Mouse (Mus musculus): ENCODE measurements around the gene Paxip1. TPM values are rescaled to one million over a fixed set of nuclear protein-coding genes. Genes with fewer than 3 reads are reported as not detected.

Gene Paxip1
- total RNA-seq (2012; rRNA removed) = 48.8 and 49.3 TPM in 2 replicates

GRCm38 (mm10) chr5:27791303-27792172 is at the start of gene Paxip1:
Gene Paxip1 (minus strand): TSS chr5:27791691.
- Histone ChIP-seq H3K4me3 (ENCODE audit: insufficient read depth in 1 of 2, low read depth in 1 of 2, low read length in 2 of 2, poor library complexity in 1 of 2, severe bottlenecking in 1 of 2) (peak within 1 kb of the TSS; percentile 83 to 98), H3K27ac (ENCODE audit: insufficient read depth, low read depth, low read length, poor library complexity, severe bottlenecking) (peak within 1 kb of the TSS; percentile 88), H3K36me3 (ENCODE audit: control insufficient read depth, insufficient read depth, low read length, poor library complexity, severe bottlenecking) (peaks cover 18% of the 10 kb centered on the region), H3K9me3 (ENCODE audit: control insufficient read depth, insufficient read depth, low read depth, low read length) (no peaks in the 10 kb centered on the region), H3K4me1 (ENCODE audit: control insufficient read depth in 2 of 2, insufficient read depth in 2 of 2, low read length in 2 of 2, poor library complexity in 1 of 2) (0 out of 4 replicates have a peak, but pooled peaks cover 2% of the 10 kb centered on the region in 2 experiments), H3K9ac (ENCODE audit: insufficient read depth, low read depth, low read length, poor library complexity, severe bottlenecking) (peak within 1 kb of the TSS; percentile 96)
- DNase-seq (ENCODE audit: low read depth, low spot score) = peak; percentile 93
- TF ChIP-seq HCFC1 (IDR thresholded peaks at IDR 0.05; ENCODE audit: borderline replicate concordance, insufficient read depth, low read length) (peak; percentile 43; the same call in 1 of the 2 replicates), ZC3H11A (IDR thresholded peaks at IDR 0.05; ENCODE audit: borderline replicate concordance, low read depth, low read length) (no peak)
- in situ Hi-C loops (cut with MboI; ENCODE audit: low sequenced_read_pairs in 2 of 2, unreplicated experiment in 2 of 2) = no loop called here

- H3K36me3 ChIP-seq (ENCODE audit: control insufficient read depth, insufficient read depth, low read length, poor library complexity, severe bottlenecking) = no peaks in the 10 kb centered on the region
- no peak for DNase-seq (ENCODE audit: low read depth, low spot score)
Measured at GRCm38 (mm10) chr5:27838061-27838460, 46.6 kb upstream of the Paxip1 start.

GRCm38 (mm10) chr5:27835096-27835495 is 43.6 kb upstream of the Paxip1 start:
- Histone ChIP-seq H3K27ac (ENCODE audit: insufficient read depth, low read depth, low read length, poor library complexity, severe bottlenecking) (no peak overlapping the region), H3K4me3 (ENCODE audit: insufficient read depth in 1 of 2, low read depth in 1 of 2, low read length in 2 of 2, poor library complexity in 1 of 2, severe bottlenecking in 1 of 2) (no peak overlapping the region), H3K9ac (ENCODE audit: insufficient read depth, low read depth, low read length, poor library complexity, severe bottlenecking) (no peak overlapping the region), H3K36me3 (ENCODE audit: control insufficient read depth, insufficient read depth, low read length, poor library complexity, severe bottlenecking) (no peaks in the 10 kb centered on the region), H3K9me3 (ENCODE audit: control insufficient read depth, insufficient read depth, low read depth, low read length) (no peaks in the 10 kb centered on the region), H3K4me1 (ENCODE audit: control insufficient read depth in 2 of 2, insufficient read depth in 2 of 2, low read length in 2 of 2, poor library complexity in 1 of 2) (peaks cover 0 to 4% of the 10 kb centered on the region in 2 experiments; a peak in 1 of 4 replicates)
- TF ChIP-seq HCFC1 (IDR thresholded peaks at IDR 0.05; ENCODE audit: borderline replicate concordance, insufficient read depth, low read length) = no peak
- no peak for TF ChIP-seq ZC3H11A (IDR thresholded peaks at IDR 0.05; ENCODE audit: borderline replicate concordance, low read depth, low read length)
- no peak for TF ChIP-seq MAFK (IDR thresholded peaks at IDR 0.05; ENCODE audit: insufficient read depth, low read depth, low read length)
- TF ChIP-seq ZNF384 (IDR thresholded peaks at IDR 0.05; ENCODE audit: low read depth, low read length) = no peak
- TF ChIP-seq CHD2 (IDR thresholded peaks at IDR 0.05; ENCODE audit: low read depth, low read length) = no peak
- in situ Hi-C loops (cut with MboI; ENCODE audit: low sequenced_read_pairs in 2 of 2, unreplicated experiment in 2 of 2) = no loop called here
- no peak for DNase-seq (ENCODE audit: low read depth, low spot score)

More at GRCm38 (mm10) chr5:27838061-27838460, 46.6 kb upstream of the Paxip1 start:
- Histone ChIP-seq H3K9me3 (ENCODE audit: control insufficient read depth, insufficient read depth, low read depth, low read length) (no peaks in the 10 kb centered on the region), H3K27ac (ENCODE audit: insufficient read depth, low read depth, low read length, poor library complexity, severe bottlenecking) (no peak overlapping the region), H3K4me3 (ENCODE audit: insufficient read depth in 1 of 2, low read depth in 1 of 2, low read length in 2 of 2, poor library complexity in 1 of 2, severe bottlenecking in 1 of 2) (no peak overlapping the region), H3K4me1 (ENCODE audit: control insufficient read depth in 2 of 2, insufficient read depth in 2 of 2, low read length in 2 of 2, poor library complexity in 1 of 2) (peaks cover 0 to 10% of the 10 kb centered on the region in 2 experiments; a peak in 1 of 4 replicates), H3K9ac (ENCODE audit: insufficient read depth, low read depth, low read length, poor library complexity, severe bottlenecking) (no peak overlapping the region)
- in situ Hi-C loops (cut with MboI; ENCODE audit: low sequenced_read_pairs in 2 of 2, unreplicated experiment in 2 of 2) = no loop called here
- TF ChIP-seq MAFK (IDR thresholded peaks at IDR 0.05; ENCODE audit: insufficient read depth, low read depth, low read length) (no peak), ZNF384 (IDR thresholded peaks at IDR 0.05; ENCODE audit: low read depth, low read length) (no peak), HCFC1 (IDR thresholded peaks at IDR 0.05; ENCODE audit: borderline replicate concordance, insufficient read depth, low read length) (no peak), ZC3H11A (IDR thresholded peaks at IDR 0.05; ENCODE audit: borderline replicate concordance, low read depth, low read length) (no peak), CHD2 (IDR thresholded peaks at IDR 0.05; ENCODE audit: low read depth, low read length) (no peak)

GRCm38 (mm10) chr5:27827971-27828370 is 36.5 kb upstream of the Paxip1 start:
- H3K27ac ChIP-seq (ENCODE audit: insufficient read depth, low read depth, low read length, poor library complexity, severe bottlenecking) = no peak overlapping the region
- H3K9ac ChIP-seq (ENCODE audit: insufficient read depth, low read depth, low read length, poor library complexity, severe bottlenecking) = no peak overlapping the region
- DNase-seq (ENCODE audit: low read depth, low spot score) = no peak
- no peaks in the 10 kb centered on the region for H3K9me3 ChIP-seq (ENCODE audit: control insufficient read depth, insufficient read depth, low read depth, low read length)
- no peak for TF ChIP-seq HCFC1 (IDR thresholded peaks at IDR 0.05; ENCODE audit: borderline replicate concordance, insufficient read depth, low read length)
- TF ChIP-seq MAFK (IDR thresholded peaks at IDR 0.05; ENCODE audit: insufficient read depth, low read depth, low read length) = no peak
- TF ChIP-seq CHD2 (IDR thresholded peaks at IDR 0.05; ENCODE audit: low read depth, low read length) = no peak
- TF ChIP-seq ZC3H11A (IDR thresholded peaks at IDR 0.05; ENCODE audit: borderline replicate concordance, low read depth, low read length) = no peak
- no peak for TF ChIP-seq ZNF384 (IDR thresholded peaks at IDR 0.05; ENCODE audit: low read depth, low read length)
- no peaks in the 10 kb centered on the region for H3K36me3 ChIP-seq (ENCODE audit: control insufficient read depth, insufficient read depth, low read length, poor library complexity, severe bottlenecking)
- H3K4me3 ChIP-seq (ENCODE audit: insufficient read depth in 1 of 2, low read depth in 1 of 2, low read length in 2 of 2, poor library complexity in 1 of 2, severe bottlenecking in 1 of 2) = no peak overlapping the region
- peaks cover 0 to 2% of the 10 kb centered on the region in 2 experiments; a peak in 1 of 4 replicates for H3K4me1 ChIP-seq (ENCODE audit: control insufficient read depth in 2 of 2, insufficient read depth in 2 of 2, low read length in 2 of 2, poor library complexity in 1 of 2)
- in situ Hi-C loops (cut with MboI; ENCODE audit: low sequenced_read_pairs in 2 of 2, unreplicated experiment in 2 of 2) = no loop called here

Data from ES-E14 (cell line).